In genomic region chr14:34374577-34374976, GRCm38 (mm10) we compare ENCODE assay signal across 8 mouse cellular contexts. TPM values are rescaled to one million over a fixed set of nuclear protein-coding genes. Genes with fewer than 3 reads are reported as not detected.
DNase-seq lines count a peak whose midpoint lies in the region; ATAC-seq and TF ChIP-seq lines count a peak whose summit lies in the region.

TSS of gene Sncg (minus strand) at chr14:34374789.

- peak; percentile 27; the same call in 1 of the 2 replicates for ATAC-seq in liver, postnatal 0 days

- TF ChIP-seq EP300 in liver, postnatal 0 days (IDR thresholded peaks at IDR 0.05; ENCODE audit: low read depth) = no peak

- peak within 1 kb of the TSS; percentile 33; the same call in 1 of the 2 replicates for H3K4me2 ChIP-seq in liver, postnatal 0 days (ENCODE audit: low read depth, low read length)

- no peaks in the 10 kb centered on the region for H3K27me3 ChIP-seq in cerebellum, adult 2 months (ENCODE audit: control insufficient read depth, insufficient read depth, low read length)
- no peaks in the 10 kb centered on the region for H3K27me3 ChIP-seq in liver, postnatal 0 days (ENCODE audit: insufficient read depth, low read length)

- no peak within 1 kb of the TSS for H3K9ac ChIP-seq in liver, postnatal 0 days (replicated peaks)

- H3K27ac ChIP-seq in cerebellum, adult 2 months (ENCODE audit: insufficient read depth, low read length) = no peak within 1 kb of the TSS
- H3K27ac ChIP-seq in liver, postnatal 0 days (ENCODE audit: low read depth) = no peak within 1 kb of the TSS

- 30% methylated on average over 10 of the region's 10 CpGs for WGBS in cerebellum, adult 2 months
- WGBS in liver, postnatal 0 days (ENCODE audit: insufficient replicate concordance) = 33% methylated on average over 10 of the region's 10 CpGs

- TF ChIP-seq POLR2A in cerebellum, adult 2 months (IDR thresholded peaks at IDR 0.05; ENCODE audit: borderline replicate concordance, insufficient read depth, low read length) = no peak

- no peak for TF ChIP-seq CTCF in cerebellum, adult 2 months (IDR thresholded peaks at IDR 0.05; ENCODE audit: borderline replicate concordance, insufficient read depth, low read depth, low read length)
- no peak for TF ChIP-seq CTCF in liver, postnatal 0 days (IDR thresholded peaks at IDR 0.05; ENCODE audit: low read depth)

- no peak for DNase-seq in cerebellum, adult 2 months
- DNase-seq in cerebellum, postnatal 25 days = no peak
- no peak for DNase-seq in urinary bladder, adult 2 months (ENCODE audit: low spot score)
- DNase-seq in urinary bladder, postnatal 4 days (ENCODE audit: low spot score in 2 of 2) = no peak
- DNase-seq in liver, postnatal 0 days = no peak
- no peak for DNase-seq in right cerebral cortex, postnatal 10 days (ENCODE audit: low spot score in 2 of 2)
- DNase-seq in cerebellum, adult 9-11 months = no peak
- DNase-seq in thymus, postnatal 36 days = no peak

- H3K4me1 ChIP-seq in cerebellum, adult 2 months (ENCODE audit: control insufficient read depth, insufficient read depth, low read length) = no peaks in the 10 kb centered on the region
- no peaks in the 10 kb centered on the region for H3K4me1 ChIP-seq in liver, postnatal 0 days (ENCODE audit: insufficient read depth)

- no peaks in the 10 kb centered on the region for H3K36me3 ChIP-seq in liver, postnatal 0 days (replicated peaks; ENCODE audit: insufficient read depth, low read length)

- H3K9me3 ChIP-seq in liver, postnatal 0 days (ENCODE audit: low read length) = no peaks in the 10 kb centered on the region

- H3K4me3 ChIP-seq in cerebellum, adult 2 months (replicated peaks; ENCODE audit: insufficient read depth, low read depth, low read length) = no peak within 1 kb of the TSS
- peak within 1 kb of the TSS; percentile 17; the same call in 1 of the 2 replicates for H3K4me3 ChIP-seq in liver, postnatal 0 days (ENCODE audit: low read depth, low read length)

RNA-seq across cellular contexts. Expression of gene Sncg, which starts in this region (rescaled TPM):
- 132 and 163 TPM in 2 replicates for polyA plus RNA-seq in cerebellum, adult 2 months (2012; rRNA removed)
- polyA plus RNA-seq in urinary bladder, adult 2 months (2012; rRNA removed) = 35.6 and 50.1 TPM in 2 replicates
- 0.34 and 0.72 TPM in 2 replicates for polyA plus RNA-seq in liver, postnatal 0 days (2015; fragmentation: Nextera tagmentation; extraction: Ambion mirVana)

Comparison
In these comparisons a context has a peak if more than half of its experiments do, and no peak if none do; other contexts are left out.
1. RNA of gene Sncg (polyA plus RNA-seq): 132 to 163 TPM in cerebellum, adult 2 months and 35.6 to 50.1 TPM in urinary bladder, adult 2 months; 0.34 to 0.72 TPM in liver, postnatal 0 days; every median in the first group is over 10 times any median in the second.
2. Peak in ATAC-seq, H3K4me3 ChIP-seq and H3K4me2 ChIP-seq in liver, postnatal 0 days; RNA of the gene not detected or under 1 TPM.